Mouse (Mus musculus) spleen, adult 2 months (tissue): ENCODE results near the gene Mecr. TPM values are rescaled to one million over a fixed set of nuclear protein-coding genes. Genes with fewer than 3 reads are reported as not detected.

Source experiments
- DNase-seq, 2 experiments: peaks; one replicate each; pipeline versions ENCODE4 v3.0.0 to v3.0.0-alpha.2; 2012 to 2021; ENCODE audit warnings: low spot score in 2 of 2, low read depth in 1 of 2
- H3K27ac ChIP-seq: fragments of 200-500 bp; 2 replicates; pipeline ENCODE4 v1.5.1; 2012; ENCODE audit warnings: low read length, inconsistent platforms; ENCODE audit not compliant: insufficient read depth
- H3K27me3 ChIP-seq: fragments of 200-500 bp; 2 replicates; pipeline ENCODE4 v1.6.1; 2012; ENCODE audit warnings: mild to moderate bottlenecking, moderate library complexity, low read length, inconsistent platforms; ENCODE audit not compliant: control insufficient read depth, insufficient read depth
- H3K36me3 ChIP-seq: fragments of 200-500 bp; 2 replicates; pipeline ENCODE4 v1.6.1; 2012; ENCODE audit warnings: mild to moderate bottlenecking, low read length, inconsistent platforms; ENCODE audit not compliant: control insufficient read depth, insufficient read depth
- H3K4me1 ChIP-seq: fragments of 200-500 bp; 2 replicates; pipeline ENCODE4 v1.6.1; 2011; ENCODE audit warnings: inconsistent platforms; ENCODE audit not compliant: control insufficient read depth, insufficient read depth, insufficient read length
- H3K4me3 ChIP-seq: fragments of 200-500 bp; 2 replicates; pipeline ENCODE4 v1.5.1; 2011; ENCODE audit warnings: mild to moderate bottlenecking, inconsistent platforms; ENCODE audit not compliant: insufficient read depth, insufficient read length; ENCODE audit errors: extremely low read depth
- CTCF ChIP-seq: fragments of 200-500 bp; IDR thresholded peaks from 2 replicates; pipeline ENCODE4 v1.5.1; 2011; ENCODE audit warnings: mild to moderate bottlenecking, inconsistent platforms; ENCODE audit not compliant: insufficient read depth, insufficient read length, insufficient replicate concordance; ENCODE audit errors: extremely low read depth
- POLR2A ChIP-seq: fragments of 200-500 bp; IDR thresholded peaks from 2 replicates; pipeline ENCODE4 v1.6.1; 2011; ENCODE audit warnings: low read depth, low read length, inconsistent platforms
- WGBS: fragments of 180-500 bp; shearing (Covaris S2); methylation state at CpG from one replicate; pipeline ENCODE4 v1.1.7; 2018; 5-methylcytosine and 5-hydroxymethylcytosine counted together
- polyA plus RNA-seq: library from polyadenylated mRNA; depleted of rRNA; stranded (reverse); fragments of >200 nt; gene quantifications from 2 replicates; pipeline ENCODE4 v1.2.3, GENCODE M21; 2012

Gene Mecr
- polyA plus RNA-seq, 1 experiment = 15.0 TPM

DNA sequence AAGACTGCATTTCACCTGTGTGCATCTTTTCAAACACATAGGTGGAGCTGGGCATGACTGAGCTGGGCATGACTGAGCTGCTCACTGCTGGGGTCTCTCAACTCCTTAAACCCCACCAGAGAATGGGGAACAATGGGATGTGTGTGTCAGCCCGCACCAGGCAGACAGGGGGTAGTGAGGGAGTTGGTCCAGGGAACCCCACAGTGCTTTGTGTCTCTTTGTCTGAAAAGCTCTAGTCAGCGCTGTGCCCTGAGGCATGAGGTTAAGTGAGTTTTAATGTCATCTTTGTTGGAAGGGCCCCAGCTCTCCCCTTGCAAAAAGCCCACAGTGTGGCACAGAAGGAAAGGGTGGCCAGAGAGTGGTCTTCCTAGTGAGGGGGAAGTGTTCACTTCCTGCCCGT is 18.3 kb upstream of the Mecr start:
- no peak for DNase-seq
- Histone ChIP-seq H3K27ac (no peak overlapping the region), H3K4me3 (no peak overlapping the region), H3K36me3 (no peaks in the 10 kb centered on the region), H3K27me3 (no peaks in the 10 kb centered on the region), H3K4me1 (no peaks in the 10 kb centered on the region)
- no peak for TF ChIP-seq POLR2A
- TF ChIP-seq CTCF = no peak
- 68% methylated on average over 3 of the region's 3 CpGs for WGBS

DNA sequence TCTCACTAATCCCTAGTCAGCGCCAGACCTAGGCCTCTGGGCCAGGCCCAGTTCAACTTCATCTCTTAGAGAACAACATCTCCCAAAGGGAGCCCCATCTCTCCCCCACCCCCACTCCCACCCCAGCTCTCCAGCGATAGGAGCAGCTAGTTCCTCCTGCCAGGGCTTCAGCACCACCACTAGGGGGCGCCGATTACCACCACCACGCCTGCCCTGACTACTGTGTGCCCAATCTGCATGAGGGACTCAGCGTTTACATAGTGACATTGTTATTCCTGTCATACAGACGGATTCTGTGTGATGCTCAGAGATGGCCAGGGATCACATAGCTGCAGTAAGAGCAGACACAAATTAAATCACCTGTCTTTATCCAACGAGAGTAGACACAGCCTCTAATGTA is 17.4 kb upstream of the Mecr start:
- no peaks in the 10 kb centered on the region for H3K4me1 ChIP-seq
- no peaks in the 10 kb centered on the region for H3K36me3 ChIP-seq
- H3K27ac ChIP-seq = no peak overlapping the region
- peak in 1 of 2 experiments; percentile 48 for DNase-seq
- WGBS = 23% methylated on average over 8 of the region's 8 CpGs
- no peaks in the 10 kb centered on the region for H3K27me3 ChIP-seq
- TF ChIP-seq CTCF = peak; percentile 77
- TF ChIP-seq POLR2A = no peak
- no peak overlapping the region for H3K4me3 ChIP-seq

DNA sequence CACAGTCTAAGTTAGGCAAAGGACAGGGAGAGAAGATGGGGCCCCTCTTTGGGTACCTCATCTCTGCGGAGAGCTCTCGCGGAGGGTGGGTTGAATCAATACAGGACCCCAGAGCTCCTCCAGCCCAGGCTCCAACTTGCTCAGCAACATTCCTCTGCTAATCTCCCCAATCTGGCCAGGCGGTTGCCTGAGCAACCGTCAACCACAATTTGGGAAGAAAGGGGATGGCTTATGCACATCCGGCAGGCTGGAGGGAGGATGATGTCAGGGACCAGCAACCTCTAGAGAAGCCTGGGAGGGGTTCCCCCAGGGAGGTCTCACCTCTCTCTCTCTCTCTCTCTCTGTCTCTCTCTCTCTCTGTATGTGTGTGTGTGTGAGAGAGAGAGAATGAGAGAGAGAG is 16.4 kb upstream of the Mecr start:
- no peaks in the 10 kb centered on the region for H3K27me3 ChIP-seq
- H3K4me1 ChIP-seq = no peaks in the 10 kb centered on the region
- TF ChIP-seq POLR2A (no peak), CTCF (no peak)
- WGBS = 64% methylated on average over 6 of the region's 6 CpGs
- H3K27ac ChIP-seq = no peak overlapping the region
- H3K4me3 ChIP-seq = no peak overlapping the region
- DNase-seq = no peak
- no peaks in the 10 kb centered on the region for H3K36me3 ChIP-seq

DNA sequence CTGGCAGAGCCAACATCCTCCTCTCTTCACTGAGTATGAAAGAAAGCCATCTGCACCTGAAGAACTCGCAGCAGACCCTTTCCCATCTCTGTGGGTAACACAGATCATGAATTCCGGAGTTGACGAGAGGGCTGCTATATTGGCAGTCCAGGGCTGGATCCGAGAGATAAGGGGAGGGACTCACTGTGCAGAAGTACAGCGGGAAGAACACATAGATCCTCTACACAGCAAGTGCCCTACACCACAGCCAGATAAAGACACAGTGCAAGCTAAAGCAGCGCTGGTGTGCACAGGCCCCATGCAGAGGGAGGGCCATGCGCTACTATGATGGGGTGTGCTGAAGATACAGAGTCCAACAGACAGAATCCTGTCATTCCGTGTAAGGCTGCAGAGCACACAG is 14.1 kb upstream of the Mecr start:
- Histone ChIP-seq H3K27me3 (no peaks in the 10 kb centered on the region), H3K4me1 (no peaks in the 10 kb centered on the region), H3K4me3 (no peak overlapping the region), H3K36me3 (no peaks in the 10 kb centered on the region), H3K27ac (no peak overlapping the region)
- WGBS = 86% methylated on average over 8 of the region's 8 CpGs
- no peak for DNase-seq
- no peak for TF ChIP-seq CTCF
- no peak for TF ChIP-seq POLR2A

DNA sequence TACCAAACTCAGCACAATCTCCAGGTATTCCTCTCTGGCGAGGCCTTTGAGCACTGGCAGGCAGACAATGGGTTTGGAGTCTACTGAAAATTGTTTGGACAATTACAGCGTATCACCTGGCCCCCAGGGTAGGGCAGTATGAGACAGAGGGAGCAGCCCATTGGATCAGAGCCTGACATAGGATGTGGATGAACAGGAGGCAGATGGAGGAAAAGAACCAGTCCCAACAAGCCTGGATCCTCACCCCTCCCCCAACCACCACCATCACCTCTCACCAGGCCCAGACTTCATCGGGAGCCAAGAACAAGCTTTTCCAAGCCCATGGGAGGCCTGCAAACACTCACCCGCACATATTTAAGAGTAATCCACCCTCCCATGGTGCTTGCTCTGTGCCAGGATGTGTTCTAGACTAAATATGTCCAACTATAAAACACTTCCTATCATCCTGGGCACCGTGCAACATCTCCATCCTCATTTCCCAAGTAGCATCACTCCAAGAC is 11.7 kb upstream of the Mecr start:
- DNase-seq = no peak
- TF ChIP-seq POLR2A (no peak), CTCF (no peak)
- no peak overlapping the region for H3K4me3 ChIP-seq
- peaks cover 5% of the 10 kb centered on the region; the same call in 1 of the 2 replicates for H3K4me1 ChIP-seq
- H3K27me3 ChIP-seq = peaks cover 3% of the 10 kb centered on the region; the same call in 1 of the 2 replicates
- H3K36me3 ChIP-seq = no peaks in the 10 kb centered on the region
- 81% methylated on average over 5 of the region's 5 CpGs for WGBS
- H3K27ac ChIP-seq = no peak overlapping the region

DNA sequence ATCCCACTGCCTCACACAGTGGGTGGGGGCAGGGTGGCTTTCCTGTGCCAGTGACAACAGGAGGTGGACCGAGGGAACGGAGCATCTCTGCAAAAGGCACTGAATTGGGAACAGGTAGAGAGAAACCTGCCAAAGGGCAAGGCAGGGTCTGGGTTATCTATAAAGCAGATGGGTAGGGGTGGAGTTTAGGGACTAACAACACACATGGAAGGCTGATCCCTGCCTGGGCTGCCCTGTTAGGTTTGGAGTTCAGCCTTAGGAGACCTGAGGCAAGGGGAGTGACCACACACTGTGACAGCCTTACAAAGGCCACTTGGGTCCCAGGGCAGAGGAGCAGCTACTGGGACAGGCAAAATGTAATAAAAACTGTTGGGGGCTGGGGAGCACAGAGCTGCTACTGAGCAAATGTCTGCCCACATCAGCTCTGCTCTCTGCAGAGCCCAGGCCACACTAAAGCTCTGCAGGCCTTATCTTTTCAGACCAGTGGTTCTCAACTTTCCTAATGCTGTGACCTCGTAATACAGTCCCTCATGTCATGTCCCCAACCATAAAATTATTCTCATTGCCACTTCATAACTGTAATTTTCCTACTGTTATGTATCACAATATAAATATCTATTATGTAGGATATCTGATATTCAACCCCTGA is 10.4 kb upstream of the Mecr start:
- peaks cover 9% of the 10 kb centered on the region for H3K27me3 ChIP-seq
- peaks cover 9% of the 10 kb centered on the region for H3K4me1 ChIP-seq
- DNase-seq = no peak
- H3K36me3 ChIP-seq = no peaks in the 10 kb centered on the region
- TF ChIP-seq CTCF = no peak
- TF ChIP-seq POLR2A = no peak
- 75% methylated on average over 3 of the region's 3 CpGs for WGBS
- H3K4me3 ChIP-seq = no peak overlapping the region
- no peak overlapping the region for H3K27ac ChIP-seq

DNA sequence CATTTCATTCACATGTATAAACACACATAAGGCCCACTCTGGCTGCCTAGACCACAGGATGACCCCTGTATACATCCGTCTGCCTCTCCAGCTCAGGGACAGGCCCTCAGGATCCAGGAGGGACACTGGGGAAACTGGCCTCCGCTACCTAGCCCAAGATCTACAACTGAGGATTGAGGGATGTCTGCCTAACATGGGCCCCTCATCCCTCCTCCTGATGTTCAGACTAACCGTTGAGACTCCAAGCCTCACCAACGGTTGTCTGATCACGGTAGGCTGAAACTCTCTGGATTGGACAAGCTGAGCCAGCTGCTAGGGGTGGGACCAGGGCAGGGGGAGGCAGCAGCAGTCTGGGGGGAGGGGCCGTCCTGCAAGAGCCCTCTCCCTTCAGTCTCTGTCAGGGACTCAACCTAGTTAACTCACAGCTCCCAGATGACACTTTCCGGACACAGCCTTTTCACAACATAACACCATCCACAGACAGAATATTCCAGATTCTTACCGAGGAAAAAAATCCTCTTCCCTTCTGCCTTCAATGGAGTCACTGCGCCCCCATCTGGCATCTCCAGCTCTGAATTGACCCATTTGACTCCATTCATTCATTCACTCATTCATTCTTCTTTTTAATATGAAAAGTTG is 9.2 kb upstream of the Mecr start:
- 63% methylated on average over 9 of the region's 9 CpGs for WGBS
- Histone ChIP-seq H3K4me1 (peaks cover 12% of the 10 kb centered on the region), H3K27ac (no peak overlapping the region), H3K4me3 (no peak overlapping the region), H3K36me3 (no peaks in the 10 kb centered on the region), H3K27me3 (peaks cover 12% of the 10 kb centered on the region)
- no peak for DNase-seq
- TF ChIP-seq POLR2A = no peak
- no peak for TF ChIP-seq CTCF
